Mouse (Mus musculus) kidney, adult 10 weeks (tissue): ENCODE results near the gene Wls. TPM values are rescaled to one million over a fixed set of nuclear protein-coding genes. Genes with fewer than 3 reads are reported as not detected.

Source experiments
- polyA plus RNA-seq: library from polyadenylated mRNA; stranded (reverse); fragments of 350-450 nt; fragmentation: Illumina TruSeq; extraction: RNeasy Lipid Tissue Mini Kit (QIAGEN cat#74804); gene quantifications from one replicate; pipeline ENCODE4 v1.2.3, GENCODE M21; 2014; ENCODE audit warnings: low read depth, low replicate concordance

The Wls gene
- 530 TPM for polyA plus RNA-seq

DNA sequence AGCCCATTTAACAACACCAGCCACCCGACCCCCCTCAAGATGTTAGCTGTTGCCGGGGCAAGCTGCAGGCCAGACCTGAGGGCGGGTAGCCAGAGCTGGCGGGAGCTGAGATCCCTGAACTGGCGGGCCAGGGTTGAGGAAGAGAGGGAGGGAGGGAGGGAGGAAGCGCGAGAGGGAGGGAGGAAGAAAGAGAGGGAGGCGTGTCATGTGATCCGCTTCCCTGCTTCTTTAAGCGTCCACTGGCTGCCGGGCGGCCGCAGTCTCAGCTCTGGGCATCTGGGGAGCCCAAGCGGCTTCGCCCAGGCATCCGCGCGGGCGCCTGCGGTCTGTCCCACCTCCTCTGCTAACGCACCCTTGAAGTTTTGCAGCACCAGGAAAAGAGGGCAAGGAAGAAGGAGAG, at the start of gene Wls:
Wls (plus strand) TSS at position 192 of the 400 bp plus-strand sequence.

Other genes with a start within 250 kb of the Wls start
- gene Rpe65, start 240.5 kb upstream of the Wls start, polyA plus RNA-seq: not detected